21 mouse cellular contexts compared by ENCODE assay signal in genomic region chr2:21397347-21397746, GRCm38 (mm10). TPM values are rescaled to one million over a fixed set of nuclear protein-coding genes. Genes with fewer than 3 reads are reported as not detected.
A peak's percentile ranks its signal among the peaks of the same experiment; 100 is the strongest.
DNase-seq lines count a peak whose midpoint lies in the region; ATAC-seq lines count a peak whose summit lies in the region.
"Had no signal": no experiment of that assay in that cellular context is flagged by ENCODE, and none has a peak within 500 bp of the region (broad histone marks: within the 10 kb centered on the region; RNA-seq: fewer than 3 reads in every experiment).

No protein-coding gene starts in this region.

- peak; percentile 52 for DNase-seq in cerebellum, adult 9-10 months
- no peak for DNase-seq in cerebellum, adult 11 months
- DNase-seq in frontal cortex, postnatal 10 days (ENCODE audit: low spot score in 2 of 2) = no peak
- DNase-seq in R1 (ENCODE audit: low read depth, low spot score) = peak; percentile 16
- DNase-seq in gastrocnemius, postnatal 14 days = no peak
- DNase-seq: adrenal gland, adult 8-10 months; B cell, adult 2 months; heart, postnatal 10 days; kidney, adult 11 months; kidney, postnatal 25 days; right cerebral cortex, postnatal 4 days; thymus, adult 2 months; thymus, postnatal 4 days had no signal

- ATAC-seq in frontal cortex, adult (ENCODE audit: low TSS enrichment) = peak; percentile 64; the same call in 1 of the 2 replicates
- no peak for ATAC-seq in megakaryocyte, adult 5-6 weeks (ENCODE audit: poor library complexity, severe bottlenecking)
- ATAC-seq: forebrain, embryonic 15.5 days; midbrain, embryonic 16.5 days had no signal

- intact Hi-C loops in gastrocnemius, postnatal 14 days (cut with DNase I; ENCODE audit: low total_unique reads) = no loop called here

RNA-seq across cellular contexts. Expression of gene Gpr158, which starts 30.0 kb away (rescaled TPM):
- total RNA-seq in megakaryocyte, adult 5-6 weeks (2015) = not detected in 2 replicates
- total RNA-seq in megakaryocyte, adult 5-6 weeks (2017) = not detected in 2 replicates
- total RNA-seq in gastrocnemius, postnatal 14 days (2021) = under 1 TPM; 0.02 to 0.06 TPM
- total RNA-seq: gastrocnemius, adult 8-10 months; hematopoietic stem cell, adult 5-6 weeks; megakaryocyte progenitor cell, adult 5-6 weeks; neutrophil, adult 5-6 weeks had no signal

Comparison
In these comparisons a context has a peak if more than half of its experiments do, and no peak if none do; other contexts are left out.
1. DNase-seq: peak in cerebellum, adult 9-10 months (single experiment) and R1 (single experiment); none in cerebellum, adult 11 months (single experiment), frontal cortex, postnatal 10 days (0 of 2) and gastrocnemius, postnatal 14 days (single experiment).